Mouse (Mus musculus): ENCODE results near the gene Rpl35. TPM values are rescaled to one million over a fixed set of nuclear protein-coding genes. Genes with fewer than 3 reads are reported as not detected.
A peak's percentile ranks its signal among the peaks of the same experiment; 100 is the strongest.

Rpl35 gene
- polyA plus RNA-seq, 1 experiment from 2014 or later, result 1,431 TPM

DNA sequence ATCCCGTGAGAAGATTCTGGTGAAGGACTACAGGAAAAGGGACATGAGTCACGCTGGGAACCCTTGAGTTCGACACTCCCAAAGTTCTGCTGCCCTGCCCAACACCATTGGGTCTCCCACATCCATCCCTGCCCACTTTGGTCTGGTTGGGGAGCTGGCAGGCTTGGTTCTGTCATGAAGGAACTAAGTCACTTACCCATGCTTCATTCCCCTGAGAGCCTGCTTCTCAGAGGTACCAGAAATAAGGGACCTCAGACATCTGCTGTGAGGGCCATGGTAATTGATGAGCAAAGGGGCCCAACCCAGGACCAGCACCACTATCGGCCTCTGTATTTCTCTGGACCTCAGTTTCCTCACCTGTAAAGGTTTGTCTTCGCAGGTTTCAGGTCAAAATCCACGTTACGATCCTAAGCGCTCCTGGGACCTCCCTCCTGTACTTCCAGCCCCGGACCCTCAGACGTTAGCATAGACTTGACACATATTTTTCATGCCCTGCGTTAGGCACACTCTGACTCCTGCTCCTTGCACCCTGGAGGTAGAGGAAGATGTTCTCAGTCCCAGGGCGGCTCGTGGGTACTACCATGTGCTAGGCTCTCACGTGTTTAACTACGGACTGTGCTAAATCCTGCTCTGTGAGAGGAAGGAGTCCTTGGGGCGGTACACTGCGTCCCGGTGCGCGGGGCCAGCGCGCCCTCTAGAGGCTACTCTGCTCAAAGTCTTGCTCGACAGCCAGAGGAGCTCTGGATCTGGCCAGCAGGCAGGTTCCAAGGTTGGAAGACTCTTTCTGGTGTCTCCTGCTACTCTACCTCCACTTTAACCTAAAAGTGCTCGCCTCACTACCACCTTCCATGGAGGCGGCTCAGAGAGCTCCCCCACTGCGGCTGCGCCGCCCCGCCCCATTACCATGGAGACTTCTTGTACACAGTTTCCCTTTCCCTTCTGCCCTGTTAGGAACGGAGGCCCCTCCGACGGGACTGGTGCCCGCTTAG, 7.7 kb downstream of the Rpl35 start, which contains the start of gene Wdr38:
Gene Wdr38, plus strand, starts transcription at position 91 of the 989 bp plus-strand sequence.
- DNase-seq (ENCODE audit: low spot score), result peak; percentile 84

DNA sequence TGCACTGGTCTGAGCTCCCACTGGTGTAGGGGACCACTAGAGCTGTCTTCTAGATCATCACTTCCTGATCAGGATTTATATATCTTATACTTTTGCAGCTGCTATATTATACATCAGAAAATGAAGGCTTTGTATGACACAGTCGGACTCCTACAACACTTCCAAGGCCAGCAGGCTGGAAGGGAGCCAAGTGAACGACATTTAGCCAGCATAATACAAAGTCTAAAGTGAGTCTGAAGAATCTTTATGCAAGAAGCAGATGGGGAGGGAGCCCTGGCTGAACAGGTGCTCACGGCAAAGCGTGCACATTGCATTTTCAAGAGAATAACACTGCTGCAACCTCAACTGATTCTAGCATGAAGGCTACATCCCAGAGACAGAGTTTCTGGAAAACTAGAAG, 13.0 kb downstream of the Rpl35 start:
- no peak for DNase-seq (ENCODE audit: low spot score)

DNA sequence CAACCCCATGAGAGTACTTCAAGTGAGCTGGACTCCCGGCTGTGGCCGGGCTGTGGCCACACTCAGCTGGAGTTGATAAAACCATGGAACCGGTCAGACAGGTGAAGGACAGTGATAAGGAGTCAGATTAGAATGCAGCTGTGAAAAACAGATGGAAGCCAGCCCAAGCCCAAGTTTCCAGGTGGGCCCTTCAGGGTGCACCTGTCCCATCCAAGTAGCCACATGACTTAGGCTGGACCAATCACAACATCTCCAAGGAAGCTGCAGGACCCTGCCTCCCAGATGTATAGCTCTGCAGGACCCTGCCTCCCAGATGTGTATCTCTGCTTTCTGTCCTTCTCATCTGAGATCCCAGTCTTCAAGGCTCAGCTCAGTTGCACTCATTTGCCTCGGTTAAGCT, 13.4 kb downstream of the Rpl35 start:
- DNase-seq (ENCODE audit: low spot score), result no peak

GRCm38 (mm10) chr2:38988929-38989328, 16.5 kb downstream of the Rpl35 start:
- DNase-seq (ENCODE audit: low spot score), result no peak

DNA sequence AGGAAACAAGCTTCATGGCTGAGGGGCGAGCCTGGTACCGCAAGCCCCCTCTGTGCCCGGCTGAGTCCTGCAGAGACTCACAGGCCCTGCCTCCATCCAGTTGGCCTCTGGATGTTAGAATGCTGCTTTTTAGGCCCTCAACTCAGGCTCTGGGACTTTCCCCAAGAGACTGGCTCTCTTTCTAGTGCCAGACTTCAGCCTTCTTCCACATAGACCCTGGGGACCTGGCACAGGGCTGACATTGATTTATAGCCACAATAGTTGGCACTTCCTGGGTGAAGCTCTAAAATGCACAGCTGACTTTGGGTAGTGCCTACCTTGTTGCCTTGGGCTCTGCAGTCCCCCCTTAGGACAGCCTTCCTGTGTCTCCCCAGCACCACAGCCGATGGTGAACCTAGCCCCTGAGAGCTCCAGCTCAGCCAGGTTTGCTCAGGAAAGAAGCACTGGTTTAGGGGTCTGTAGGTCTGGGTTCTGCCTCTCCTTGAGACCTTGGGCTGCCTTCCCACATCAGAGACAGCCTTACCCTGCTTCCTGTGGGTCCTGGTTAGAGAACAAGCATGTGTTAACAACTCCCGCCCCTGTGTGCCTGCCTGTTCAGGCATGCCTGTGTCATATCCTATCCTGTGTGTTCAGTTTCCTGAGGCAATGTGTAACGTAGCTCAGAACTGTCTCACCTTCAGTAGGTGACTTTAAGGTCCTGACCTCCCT, 17.5 kb downstream of the Rpl35 start:
- peak; percentile 71 for DNase-seq (ENCODE audit: low spot score)

DNA sequence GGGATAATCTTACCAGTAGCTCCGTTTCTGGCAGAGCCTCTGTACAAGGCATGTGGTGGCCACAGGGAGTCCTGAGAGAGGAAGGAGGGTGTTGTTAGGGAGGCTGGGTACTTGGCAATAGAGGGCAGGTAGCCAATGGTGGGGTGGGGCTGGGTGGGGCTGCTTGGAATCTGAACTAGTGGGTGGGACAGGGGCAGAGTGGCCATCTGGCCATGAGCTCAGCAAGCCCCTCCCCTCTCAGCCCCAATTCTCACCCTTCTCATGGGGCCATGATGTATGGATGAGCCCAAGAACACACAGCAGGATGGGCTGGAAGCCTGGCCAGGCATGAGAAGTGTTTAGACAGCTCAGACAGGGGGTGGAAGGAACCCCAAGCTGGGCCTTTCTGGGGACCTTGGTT, 18.1 kb downstream of the Rpl35 start:
- DNase-seq (ENCODE audit: low spot score), result no peak

GRCm38 (mm10) chr2:38986580-38986979, 18.8 kb downstream of the Rpl35 start:
- DNase-seq (ENCODE audit: low spot score), result no peak

- no peak for DNase-seq (ENCODE audit: low spot score)
Observed at GRCm38 (mm10) chr2:38983456-38983855, 22.0 kb downstream of the Rpl35 start.

- DNase-seq (ENCODE audit: low spot score), result no peak
Observed at GRCm38 (mm10) chr2:38977837-38978236, 27.6 kb downstream of the Rpl35 start.

DNA sequence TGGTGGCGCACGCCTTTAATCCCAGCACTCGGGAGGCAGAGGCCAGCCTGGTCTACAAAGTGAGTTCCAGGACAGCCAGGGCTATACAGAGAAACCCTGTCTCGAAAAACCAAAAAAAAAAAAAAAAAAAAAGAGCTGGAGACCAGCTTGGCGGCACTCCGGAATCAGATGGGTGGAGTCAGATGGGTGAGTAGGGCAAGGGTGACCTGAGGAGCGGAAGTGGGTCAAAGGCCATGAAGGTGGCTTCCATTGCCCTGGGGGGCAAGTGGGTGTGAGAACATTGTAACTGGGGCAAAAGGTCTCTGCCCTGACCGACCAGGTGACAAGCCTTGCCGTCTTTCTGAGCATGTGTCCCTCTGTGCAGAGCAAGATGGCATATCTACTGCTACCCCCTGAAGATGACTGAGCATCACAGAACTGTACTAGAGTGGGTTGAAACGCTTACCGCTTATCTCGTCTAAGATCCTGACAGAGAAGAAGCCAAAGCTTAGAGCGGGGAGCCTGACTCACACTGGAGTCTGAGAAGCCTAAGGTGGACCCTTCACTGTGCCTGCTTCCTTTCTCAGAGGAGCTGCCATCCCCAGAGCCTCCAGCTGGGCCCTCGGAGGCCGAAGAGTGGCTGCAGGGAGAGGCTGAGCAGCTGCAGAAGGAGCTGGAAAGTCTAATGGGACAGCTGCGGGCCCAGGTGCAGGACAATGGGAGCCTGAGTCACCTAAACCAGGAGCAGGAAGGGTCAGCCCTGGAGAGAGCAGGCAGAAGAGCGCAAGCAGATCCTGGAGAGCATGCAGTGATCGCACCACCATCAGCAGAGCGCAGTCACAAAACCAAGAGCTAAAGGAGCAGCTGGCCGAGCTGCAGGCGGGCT, 29.3 kb downstream of the Rpl35 start:
- DNase-seq (ENCODE audit: low spot score), result no peak

DNA sequence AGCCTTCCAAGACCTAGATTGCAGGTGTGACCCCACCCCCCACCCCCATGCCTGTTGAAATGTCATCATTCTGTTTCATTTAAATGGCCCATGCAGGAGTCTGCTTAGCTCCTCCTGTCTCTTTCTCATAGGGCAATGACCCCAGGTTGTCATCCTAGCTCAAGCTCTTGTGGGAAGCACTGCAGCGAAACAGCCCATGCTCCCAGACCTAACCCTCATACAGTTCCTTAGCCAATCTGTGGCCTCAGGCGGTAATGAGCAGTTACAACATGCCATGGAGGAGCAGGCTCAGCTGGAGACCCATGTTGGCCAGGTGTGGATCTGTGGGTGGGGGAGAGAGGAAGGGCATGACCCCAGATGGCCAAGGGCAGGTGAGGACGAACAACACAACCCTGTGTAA, 30.2 kb downstream of the Rpl35 start:
- DNase-seq (ENCODE audit: low spot score), result no peak

DNA sequence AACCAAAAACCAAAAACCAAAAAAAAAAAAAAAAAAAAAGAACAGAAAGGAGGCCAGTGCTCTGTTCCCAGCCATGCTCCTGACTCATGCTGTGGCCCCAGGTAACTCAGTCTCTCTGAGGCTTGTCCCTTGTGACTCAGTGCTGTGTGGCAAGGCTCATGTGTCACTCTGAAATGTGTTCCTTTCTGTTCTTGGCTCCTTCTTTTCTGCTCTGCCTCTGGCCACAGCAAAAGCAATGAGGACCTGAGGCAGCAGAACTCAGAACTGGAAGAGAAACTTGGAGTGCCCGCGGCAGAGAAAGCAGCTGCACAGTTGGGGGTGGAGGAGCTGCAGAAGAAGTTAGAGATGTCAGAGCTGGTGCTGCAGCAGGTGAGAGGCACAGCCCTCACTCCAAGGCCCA, 31.3 kb downstream of the Rpl35 start:
- no peak for DNase-seq (ENCODE audit: low spot score)

DNA sequence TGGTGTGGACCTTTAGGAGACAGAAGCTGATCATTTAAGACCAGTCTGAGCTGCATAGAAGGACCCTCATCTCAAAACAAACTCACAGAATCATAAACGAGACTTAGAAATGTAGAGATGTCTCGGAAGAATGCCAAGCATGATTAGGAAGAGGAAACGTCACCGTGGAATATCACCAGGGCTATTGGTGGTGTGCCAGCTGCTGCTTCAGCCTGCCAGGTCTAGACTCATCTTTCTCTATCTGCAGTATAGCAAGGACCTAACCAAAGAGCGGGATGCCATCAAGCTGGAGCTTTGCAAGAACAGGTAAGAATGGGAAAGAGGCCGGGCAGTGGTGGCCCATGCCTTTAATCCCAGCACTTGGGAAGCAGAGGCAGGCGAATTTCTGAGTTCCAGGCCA, 31.7 kb downstream of the Rpl35 start:
- no peak for DNase-seq (ENCODE audit: low spot score)

GRCm38 (mm10) chr2:38973223-38973622, 32.2 kb downstream of the Rpl35 start:
- DNase-seq (ENCODE audit: low spot score), result no peak

- DNase-seq (ENCODE audit: low spot score), result no peak
Observed at GRCm38 (mm10) chr2:38970057-38970456, 35.4 kb downstream of the Rpl35 start.

DNA sequence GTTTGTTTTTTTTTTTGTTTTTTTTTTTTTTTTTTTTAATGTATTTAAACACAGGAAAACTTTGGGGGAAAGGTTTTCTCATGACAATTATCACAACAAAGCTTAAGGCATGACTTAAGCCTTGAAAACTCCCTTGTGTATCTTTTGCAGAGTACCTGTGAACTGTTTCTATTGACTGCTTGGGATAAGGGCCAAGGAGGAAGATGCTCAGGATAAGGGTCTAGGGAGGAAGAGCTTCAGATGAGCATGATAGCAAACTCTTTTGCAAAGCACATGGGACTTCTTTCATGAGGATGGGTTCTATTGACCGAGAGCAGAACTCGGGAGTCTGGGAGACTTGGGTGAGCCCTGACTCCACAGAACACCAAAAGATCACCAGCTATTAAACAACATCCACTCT, 35.8 kb downstream of the Rpl35 start:
- DNase-seq (ENCODE audit: low spot score), result no peak

- no peak for DNase-seq (ENCODE audit: low spot score)
Observed at GRCm38 (mm10) chr2:38964198-38964597, 41.2 kb downstream of the Rpl35 start.

DNA sequence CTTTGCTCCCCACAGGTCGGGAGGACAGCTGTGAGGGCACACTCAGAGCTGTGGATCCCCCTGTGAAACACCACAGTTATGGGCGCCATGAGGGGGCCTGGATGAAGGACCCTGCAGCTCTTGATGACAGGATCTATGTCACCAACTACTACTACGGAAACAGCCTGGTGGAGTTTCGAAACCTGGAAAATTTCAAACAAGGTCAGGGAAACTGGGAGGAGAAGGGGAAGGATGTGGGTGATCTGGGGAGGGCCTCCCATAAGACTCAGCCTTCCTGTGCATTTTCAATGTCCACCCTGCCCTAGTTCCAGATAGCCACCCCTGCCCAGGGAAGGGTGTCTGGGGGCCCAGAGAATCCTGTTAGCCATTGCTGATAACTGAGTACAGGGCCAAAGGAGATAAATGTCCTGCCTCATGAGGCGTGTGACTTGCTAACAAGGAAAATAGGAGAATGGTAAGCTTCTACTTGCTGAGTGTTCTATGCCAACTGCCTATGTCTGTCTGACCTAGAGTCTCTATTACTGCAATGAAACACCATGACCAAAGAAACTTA, 47.7 kb downstream of the Rpl35 start:
- DNase-seq (ENCODE audit: low spot score), result no peak

GRCm38 (mm10) chr2:38956062-38956461, 49.4 kb downstream of the Rpl35 start:
- DNase-seq (ENCODE audit: low spot score), result no peak

- DNase-seq (ENCODE audit: low spot score), result no peak
Observed at GRCm38 (mm10) chr2:38953152-38953883, 52.1 kb downstream of the Rpl35 start.
